Mouse (Mus musculus) lung, postnatal 36 days (tissue): Measurements from ENCODE around the gene Adamts7.

Experiments
- DNase-seq: peaks from one replicate; pipeline ENCODE4 v3.0.0; 2022; ENCODE audit warnings: mixed read lengths

The Adamts7 gene

DNA sequence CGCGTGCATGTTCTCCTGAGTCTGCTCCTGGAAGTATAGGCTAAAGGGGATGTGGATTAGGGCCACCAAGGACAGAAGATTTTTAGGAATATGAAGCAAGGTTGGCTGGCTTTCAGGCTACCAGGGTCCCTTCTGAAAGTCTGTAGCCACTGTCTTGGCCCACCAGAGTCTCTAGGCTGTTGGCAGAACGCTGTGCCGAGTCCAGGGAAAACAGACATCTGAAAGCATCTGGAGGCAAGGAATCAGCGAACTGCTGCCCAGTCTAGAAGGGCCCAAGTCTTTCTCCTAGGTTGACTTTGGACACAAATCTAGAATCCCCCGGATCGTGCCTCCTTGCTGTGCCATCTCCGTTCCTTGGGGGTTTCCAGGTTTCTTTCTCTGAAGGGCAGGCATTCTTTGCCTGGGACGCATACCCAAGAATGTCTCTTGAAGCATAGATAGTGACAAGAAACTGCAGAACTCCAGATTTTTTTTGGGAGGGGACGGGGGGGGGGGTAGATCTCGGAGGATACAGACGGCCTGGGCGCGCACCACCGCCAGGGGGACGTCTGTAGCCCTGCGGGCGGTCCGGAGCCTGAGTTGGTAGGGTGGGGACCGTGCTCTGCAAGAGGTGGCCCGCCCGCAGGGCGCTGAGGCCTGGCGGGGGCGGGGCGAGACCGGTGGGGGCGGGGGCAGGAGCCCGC is 485 bp upstream of the Adamts7 start:
- DNase-seq, result peak; percentile 68

DNA sequence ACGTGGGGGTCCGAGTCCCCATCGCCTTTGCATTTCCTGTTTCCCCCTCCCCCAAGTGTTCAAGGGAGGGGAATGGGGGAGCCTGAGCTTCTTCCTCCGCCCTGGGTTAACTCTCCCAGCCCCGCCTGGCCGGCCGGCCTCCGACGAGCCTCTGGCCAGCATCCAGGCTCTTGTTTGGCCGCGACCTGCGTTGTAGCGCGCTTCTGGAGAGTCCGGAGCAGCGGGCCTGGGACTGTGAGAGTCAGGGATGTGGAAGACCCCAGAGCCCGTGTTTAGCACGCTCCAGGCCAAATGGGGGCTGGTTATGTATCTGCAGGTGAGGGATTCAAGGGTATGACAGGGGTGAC is 853 bp downstream of the Adamts7 start:
- peak; percentile 17 for DNase-seq

DNA sequence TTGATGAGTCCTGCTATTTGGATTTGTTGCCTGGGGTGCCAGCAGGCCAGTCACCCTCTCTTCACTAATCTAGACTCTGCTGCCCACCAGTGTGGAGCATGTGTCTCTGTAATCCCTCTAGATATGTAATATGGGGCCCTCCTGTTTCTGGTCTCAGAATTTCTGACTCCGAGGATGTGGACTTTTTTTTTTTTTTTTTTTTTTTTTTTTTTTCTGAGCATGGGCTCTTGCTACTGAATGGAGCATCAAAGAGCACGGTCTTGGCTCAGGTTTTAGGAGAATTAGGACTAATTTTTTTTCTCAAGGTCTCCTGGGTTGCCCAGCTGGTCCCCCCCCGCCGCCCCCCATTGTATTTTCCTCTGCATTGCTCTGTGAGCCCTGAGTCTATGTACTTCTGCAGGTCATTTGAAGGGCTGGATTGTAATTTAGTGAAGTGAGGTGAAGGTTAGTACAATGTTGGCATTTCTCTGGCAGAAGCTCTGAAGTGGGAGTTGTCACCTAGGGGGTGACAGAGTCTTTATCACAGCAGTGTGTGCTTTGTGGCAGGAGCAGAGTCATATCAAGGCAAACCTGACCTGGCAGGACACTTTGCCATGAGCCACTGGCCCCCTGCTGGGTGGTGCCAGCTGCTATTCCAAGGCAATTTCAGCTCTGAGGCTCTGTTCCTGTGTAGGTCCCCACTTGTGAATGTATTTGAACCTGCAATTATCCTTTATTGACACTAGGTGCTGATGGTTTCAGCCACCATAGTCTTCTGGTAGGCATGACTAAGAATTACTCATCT is 2.0 kb downstream of the Adamts7 start:
- DNase-seq, result no peak

DNA sequence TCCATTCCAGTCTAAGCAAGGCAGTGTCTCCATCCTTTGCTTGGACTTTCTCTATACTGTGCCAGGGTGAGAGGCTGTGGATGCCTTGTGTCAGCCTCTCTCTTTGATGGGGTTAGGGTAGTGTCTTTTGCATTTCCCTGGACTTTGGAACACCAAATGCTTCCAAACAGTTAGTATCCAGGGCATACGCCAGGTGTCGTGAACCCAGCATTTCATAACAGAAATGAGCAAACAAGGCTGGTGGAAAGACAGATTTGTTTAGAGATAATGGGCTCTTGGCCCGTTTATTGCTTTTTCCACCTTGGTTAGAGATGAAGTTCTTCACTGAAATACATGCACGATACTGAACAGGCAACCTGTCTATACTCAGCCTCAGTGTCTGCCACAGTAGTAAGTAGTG is 2.7 kb downstream of the Adamts7 start:
- no peak for DNase-seq

DNA sequence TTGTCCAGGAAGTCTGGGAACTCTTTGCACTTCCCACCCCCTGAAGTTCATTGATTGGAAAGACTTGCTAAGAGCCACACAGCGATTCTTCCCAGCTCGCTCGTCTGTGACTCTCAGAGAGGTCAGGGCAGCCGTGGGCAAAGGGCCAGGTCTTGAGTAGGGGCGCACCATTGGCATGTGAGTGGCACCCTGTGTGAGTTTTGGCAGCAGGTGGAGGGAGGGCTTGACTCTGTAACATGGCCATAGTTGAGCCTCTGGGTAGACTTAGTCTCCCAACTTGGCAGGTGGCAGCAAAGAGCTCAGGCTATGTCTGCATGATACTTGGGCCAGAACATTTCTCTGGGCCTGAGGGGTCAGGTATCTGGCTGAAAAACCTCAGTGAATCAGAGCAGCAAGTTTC is 3.7 kb downstream of the Adamts7 start:
- peak; percentile 19 for DNase-seq

DNA sequence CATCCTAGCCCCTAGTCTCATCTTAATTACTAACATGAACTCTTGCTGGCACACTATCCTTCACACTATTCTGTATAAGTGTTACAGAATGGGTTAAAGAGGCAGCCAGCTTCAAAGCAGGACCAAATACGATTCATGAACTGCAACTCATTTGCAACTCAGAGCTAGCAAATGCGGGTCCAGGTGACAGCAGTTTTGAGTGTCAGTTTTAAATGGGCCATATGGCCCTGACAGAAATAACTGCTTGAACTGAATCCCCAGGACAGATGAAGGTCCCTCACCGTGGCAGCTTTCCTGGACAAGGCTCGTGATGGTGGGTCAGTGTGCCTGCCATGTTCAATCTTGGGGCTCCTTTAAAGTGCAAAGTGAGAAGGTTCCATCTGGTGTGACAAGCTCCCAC is 7.1 kb downstream of the Adamts7 start:
- no peak for DNase-seq

DNA sequence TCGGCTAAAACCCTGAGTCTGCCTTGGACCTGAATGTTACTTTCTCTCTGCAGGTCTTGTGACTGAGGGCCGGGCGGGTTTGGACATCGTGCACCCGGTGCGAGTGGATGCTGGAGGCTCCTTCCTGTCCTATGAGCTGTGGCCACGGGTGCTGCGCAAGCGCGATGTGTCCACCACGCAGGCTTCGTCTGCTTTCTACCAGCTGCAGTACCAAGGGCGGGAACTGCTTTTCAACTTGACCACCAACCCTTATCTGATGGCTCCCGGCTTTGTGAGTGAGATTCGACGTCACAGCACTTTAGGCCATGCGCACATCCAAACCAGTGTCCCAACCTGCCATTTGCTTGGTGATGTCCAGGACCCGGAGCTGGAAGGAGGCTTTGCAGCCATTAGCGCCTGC is 8.6 kb downstream of the Adamts7 start:
- DNase-seq, result no peak

DNA sequence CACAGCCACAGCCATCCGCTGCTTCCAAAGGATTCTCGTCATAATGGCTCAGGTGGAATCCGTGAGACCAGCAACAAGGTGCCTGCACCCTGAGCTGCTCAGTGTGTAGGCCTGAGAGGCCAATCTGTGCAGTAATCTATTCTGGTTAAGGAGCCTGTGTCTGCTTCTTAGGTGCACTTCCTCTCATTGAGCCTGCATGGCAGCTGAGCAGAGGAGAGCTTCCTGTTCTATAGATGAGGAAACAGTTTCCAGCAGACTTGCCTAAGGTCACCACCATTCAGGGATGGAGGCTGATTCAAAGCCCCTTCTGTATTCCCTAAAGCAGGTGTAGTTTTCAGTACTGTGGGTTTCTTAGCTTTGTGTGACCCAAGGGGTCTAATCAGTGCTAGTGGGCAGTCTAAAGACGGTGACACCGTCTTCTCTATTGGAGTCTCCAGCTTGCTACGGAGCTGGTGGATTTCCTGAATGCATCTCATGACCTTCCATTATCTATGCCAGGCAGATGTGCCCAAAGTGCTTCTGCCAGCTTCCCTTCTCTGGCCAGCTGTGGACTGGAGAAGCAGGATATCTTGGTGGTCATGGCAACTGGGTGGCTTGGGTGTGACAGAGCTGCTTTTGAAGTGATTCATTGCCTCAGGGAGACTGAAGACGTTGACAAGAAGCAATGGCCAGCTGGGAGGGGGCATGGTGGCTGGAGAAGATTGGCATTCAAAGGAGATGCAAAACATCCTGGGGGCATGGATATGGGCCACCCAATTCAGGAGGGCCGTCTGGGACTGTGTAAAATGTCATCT is 9.9 kb downstream of the Adamts7 start:
- DNase-seq, result no peak

DNA sequence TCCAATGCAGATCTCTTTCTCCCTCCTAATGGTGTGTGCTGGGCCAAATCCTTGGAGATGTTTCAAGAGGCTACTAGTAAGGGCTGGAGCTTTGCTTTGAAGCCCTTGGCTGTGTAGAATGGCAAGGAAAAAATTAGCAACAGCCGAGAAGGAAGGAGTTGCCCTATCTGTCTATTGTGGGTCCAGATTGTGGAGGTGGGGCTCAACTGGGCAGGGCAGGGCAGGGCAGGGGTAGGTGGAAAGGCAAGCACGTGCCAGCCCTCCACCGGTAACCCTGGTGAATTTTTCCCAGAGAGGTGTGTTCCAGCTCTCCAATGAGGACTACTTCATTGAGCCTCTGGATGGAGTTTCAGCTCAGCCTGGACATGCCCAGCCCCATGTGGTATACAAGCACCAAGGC is 10.5 kb downstream of the Adamts7 start:
- DNase-seq, result no peak

DNA sequence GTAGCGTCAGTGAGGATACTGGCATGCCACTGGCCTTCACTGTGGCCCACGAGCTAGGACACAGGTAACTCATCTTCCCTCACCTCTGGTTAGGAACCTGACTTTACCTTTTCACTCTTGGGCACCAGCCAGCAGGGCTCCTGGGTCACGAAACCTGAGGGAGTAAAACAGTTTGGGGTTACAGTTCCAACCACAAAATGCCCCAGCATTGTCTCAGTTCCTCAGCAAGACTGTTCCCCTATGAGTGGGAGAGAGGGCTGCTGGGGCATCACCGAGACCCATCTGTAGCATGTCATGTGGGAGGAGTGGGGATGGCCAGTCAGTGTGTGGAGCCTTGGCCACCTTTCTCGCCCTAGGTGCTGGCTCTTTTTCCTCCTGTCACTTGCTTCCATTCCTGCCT is 16.5 kb downstream of the Adamts7 start:
- DNase-seq, result no peak

DNA sequence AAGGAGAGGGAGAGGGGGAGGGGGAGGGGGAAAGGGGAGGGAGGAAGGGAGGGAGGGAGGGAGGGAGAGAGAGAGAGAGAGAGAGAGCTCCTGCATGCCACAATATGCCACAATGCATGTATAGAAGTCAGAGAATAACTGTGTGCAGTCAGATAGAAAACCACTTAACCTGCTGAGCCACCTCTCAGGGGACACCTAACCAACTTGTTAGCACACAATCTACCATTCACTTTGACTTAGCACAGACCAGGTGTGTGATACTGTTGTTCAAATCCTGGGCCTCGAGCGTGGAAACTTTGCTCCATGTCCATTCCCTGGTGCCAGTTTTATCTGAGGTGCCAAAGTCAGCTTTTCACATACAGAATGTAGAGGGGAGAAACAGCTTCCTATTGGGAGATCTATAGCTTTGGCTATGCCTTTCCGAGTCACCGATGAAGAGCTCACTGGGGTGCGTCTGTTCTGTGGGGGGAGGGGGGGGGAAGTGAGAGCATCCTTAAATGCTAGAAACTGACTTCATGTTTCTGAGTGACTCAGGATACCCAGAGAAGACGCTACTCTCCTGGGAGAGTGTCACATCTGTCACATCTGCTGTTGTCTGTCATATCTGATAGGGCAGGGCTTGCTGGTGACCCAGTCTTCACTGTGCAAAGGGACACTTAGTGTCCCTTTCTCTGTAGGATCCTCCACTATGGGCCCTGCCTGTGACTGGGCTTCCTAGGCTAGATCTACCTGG is 19.0 kb downstream of the Adamts7 start:
- no peak for DNase-seq

DNA sequence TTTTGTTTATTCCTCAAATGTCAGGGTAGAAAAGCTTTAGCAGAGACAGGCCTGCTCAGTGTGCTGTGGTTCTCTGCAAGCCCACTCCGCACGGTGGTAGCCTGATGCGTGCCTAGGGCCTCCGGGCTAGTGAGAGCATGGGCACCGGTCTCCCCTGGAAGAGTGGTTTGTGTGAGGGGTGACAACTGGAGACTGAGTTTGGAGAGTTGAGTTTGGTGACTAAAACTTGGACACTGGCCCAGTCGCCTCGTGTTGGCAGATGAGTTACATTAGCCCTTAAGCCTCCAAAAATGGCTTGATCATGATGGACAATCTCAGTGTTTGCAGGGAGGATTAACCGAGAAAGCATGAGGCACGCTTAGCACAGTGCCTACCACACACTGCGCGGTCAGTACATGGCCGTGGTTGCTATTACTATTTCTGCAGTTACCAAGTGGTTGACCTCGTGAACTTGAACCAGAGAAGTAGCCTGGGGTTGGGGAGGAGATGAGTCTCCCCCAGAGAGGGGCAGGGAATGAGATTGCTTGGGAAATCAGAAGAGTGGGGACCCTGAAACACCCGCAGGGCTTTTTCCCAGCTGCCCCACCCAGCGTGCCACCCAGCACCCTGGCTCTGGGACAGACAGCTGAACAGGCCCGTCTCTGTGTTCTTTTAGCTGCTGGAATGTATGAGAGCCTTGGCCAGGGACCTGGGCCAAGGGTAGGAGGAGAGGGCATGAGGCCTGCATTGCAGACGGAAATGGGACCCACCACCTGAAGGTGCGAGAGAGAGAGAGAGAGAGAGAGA is 20.0 kb downstream of the Adamts7 start:
- peak; percentile 57 for DNase-seq

DNA sequence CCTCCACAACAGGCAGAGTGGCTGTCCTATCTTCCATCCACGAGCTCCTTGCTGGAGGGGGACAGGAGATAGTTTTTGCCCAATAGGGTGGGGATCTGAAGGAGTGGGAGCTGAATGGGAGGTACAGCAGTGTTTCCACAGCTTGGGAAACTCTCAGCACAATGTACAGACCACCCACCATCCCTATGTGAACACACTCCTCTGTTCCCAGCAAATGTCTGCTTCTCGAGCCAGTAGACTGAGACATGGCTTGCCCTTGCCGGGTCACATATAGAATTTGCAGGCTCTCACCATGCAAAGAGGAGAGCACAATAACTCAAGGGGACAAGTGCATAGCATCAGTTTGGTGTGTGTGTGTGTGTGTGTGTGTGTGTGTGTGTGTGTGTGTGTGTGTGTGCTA is 20.7 kb downstream of the Adamts7 start:
- no peak for DNase-seq

DNA sequence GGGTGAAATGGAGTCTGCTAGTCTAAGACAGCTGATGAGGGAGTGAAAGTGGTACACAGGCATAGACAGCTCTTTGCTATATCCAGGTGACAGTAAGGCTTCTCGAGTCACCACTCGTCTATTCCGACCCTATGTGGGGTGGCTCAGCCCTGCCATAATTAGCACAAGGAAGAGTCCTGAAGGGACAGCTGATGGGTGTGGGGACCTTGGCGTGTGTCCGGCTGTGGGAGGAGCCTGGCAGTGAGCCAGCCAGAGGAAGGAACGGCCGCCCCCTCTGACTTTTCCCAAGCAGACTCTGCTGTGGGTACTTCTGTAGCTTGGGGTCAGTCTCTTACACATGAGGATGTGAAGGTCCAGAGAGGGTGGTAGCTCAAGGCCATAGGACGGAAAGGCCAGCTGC is 21.2 kb downstream of the Adamts7 start:
- peak; percentile 27 for DNase-seq

DNA sequence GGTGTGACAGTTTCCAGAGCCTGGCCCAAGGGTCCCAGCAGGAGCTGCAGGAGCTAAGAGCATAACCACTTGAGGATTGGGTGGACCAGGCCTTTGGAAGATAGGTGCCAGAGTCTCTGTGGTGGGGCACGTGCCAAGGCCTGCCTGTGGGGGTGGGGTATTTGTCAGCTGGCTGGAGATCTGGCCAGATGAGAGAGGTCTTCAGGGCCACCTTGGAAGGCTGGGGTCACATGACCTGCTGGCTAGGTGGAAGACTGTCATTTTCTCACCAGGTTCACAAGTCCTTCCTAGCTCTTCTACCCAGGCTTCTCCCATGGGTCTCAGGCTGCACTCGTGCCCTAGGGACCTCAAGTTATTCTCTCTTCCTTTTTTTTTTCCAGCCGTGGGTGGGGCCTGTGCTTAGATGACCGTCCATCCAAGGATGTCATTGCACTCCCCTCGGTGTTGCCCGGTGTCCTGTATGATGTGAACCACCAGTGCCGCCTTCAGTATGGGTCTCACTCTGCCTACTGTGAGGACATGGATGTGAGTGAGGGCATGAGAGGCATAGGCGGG is 22.6 kb downstream of the Adamts7 start:
- DNase-seq, result no peak

DNA sequence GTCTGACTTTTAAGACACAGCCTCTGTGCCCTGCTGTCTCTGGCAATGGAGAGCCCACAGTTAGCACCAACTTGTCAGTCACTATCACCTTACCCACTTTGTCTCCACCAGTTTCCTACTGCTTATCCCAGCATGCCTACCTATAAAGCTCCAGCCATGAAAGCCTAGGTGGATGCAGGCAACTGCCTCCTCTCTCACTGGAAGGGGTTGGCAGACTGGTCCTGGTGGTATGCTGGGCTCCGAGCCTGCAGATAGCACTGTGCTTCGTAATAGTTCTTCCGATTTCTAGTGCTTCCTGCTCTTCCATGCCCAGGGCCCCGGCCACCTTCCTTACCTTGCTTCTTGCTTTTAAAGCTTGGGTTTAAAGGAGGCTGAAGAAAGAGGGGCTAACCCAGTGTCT is 26.0 kb downstream of the Adamts7 start:
- DNase-seq, result no peak

DNA sequence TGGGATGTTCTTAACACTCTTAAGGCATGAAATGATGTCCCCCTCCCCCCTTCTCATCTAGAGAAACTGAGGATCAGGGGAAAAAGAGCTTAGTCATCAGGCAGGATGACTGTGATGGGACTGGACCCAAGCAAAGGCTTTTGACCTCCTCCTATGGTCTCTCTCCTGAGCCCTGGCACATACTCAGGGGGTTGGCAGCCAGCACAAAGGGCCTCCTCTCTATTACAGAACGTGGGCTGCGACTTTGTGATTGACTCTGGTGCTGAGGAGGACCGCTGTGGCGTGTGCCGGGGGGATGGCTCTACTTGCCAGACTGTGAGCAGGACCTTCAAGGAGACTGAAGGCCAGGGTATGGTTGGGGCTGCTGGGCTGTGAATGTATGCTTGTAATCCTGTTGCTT is 26.5 kb downstream of the Adamts7 start:
- no peak for DNase-seq

DNA sequence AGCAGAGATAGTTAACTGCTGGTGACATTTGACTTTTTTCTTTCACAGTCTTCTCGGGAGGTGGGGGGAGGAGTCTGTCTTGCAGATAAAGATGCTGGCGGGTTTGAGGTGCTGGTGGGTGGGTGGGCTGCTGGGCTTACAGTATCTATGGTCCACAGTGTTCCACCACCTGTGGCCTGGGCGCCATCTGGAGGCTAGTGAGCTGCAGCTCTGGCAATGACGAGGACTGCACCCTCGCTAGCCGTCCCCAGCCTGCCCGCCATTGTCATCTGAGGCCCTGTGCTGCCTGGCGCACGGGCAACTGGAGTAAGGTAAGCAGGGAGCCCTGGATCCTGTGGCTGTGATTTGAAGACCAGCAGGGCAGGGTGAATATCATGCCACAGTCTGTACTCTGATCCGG is 32.1 kb downstream of the Adamts7 start:
- no peak for DNase-seq

DNA sequence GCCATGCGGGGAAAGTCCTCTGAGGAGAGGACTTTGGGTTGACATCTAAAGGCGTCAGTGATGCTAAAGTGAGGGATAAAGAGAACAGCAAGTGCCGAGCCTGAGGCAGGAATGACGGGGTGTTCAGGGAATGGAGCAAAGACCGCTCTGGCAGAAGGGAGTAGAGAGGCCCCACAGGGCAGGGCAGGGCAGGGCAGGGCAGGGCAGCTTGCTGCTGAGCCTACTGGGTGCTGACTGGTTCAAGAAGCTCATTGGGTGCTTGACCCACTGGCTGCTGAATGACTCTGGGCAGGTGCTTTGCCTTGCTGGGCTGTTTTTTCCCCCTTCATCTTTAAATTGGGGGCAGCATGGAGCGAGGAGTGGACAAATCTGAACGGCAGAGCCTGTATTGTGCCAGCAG is 33.4 kb downstream of the Adamts7 start:
- DNase-seq, result no peak

DNA sequence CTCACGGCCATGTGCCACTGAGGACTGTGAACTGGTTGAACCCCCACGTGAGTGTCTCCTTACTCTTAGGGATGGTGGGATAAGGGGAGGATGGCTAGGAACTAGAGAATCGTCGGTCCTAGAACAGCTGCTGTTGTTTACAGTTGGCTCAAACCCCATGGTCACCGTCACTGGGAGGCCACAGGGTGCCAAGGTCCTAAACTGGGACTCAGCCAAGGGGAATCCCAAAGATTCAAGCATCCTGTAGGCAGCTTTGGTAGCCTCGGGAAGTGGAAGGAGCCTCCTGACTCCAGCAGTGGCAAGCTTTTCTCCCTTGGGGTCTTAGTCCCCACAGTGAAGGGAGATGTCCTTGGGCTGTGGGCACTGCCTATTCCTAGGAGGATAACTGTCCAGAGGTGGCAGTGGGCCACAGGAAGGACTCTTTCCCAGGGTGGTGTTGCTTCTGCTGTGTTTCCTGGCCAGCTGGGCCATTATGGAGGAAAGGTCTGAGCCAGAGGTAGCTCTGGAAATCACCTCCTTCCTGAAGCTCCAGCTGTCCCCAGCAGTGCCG is 34.3 kb downstream of the Adamts7 start:
- no peak for DNase-seq

DNA sequence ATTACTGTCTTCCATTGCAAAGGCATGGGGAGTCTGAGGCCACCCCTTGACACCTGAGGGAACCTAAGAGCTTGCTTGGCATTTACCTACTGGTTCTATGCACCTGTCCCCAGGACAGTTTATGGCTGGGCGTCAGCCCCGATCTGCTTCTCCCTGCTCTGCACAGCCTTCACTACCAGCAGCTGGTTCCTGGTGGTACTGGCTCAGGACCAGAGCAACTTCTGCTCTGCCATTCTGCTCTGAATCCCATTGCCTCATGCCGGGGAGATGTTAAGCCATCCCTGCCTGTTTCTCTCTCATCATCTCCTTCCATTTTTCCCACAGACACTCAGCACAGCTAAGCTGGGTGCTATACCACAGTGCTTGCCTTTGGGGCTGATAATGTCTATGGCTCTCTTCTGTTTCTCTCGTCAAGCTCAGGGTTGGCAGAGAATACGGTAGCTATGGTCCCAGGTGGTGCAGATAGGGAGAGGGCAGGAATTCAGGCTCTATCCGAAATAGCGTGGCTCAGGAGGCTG is 35.1 kb downstream of the Adamts7 start:
- no peak for DNase-seq
